Mouse (Mus musculus): ENCODE results near the gene Ap1b1. TPM values are rescaled to one million over a fixed set of nuclear protein-coding genes. Genes with fewer than 3 reads are reported as not detected.
A peak's percentile ranks its signal among the peaks of the same experiment; 100 is the strongest.

The Ap1b1 gene
- polyA plus RNA-seq, 1 experiment, result 99.1 TPM

- WGBS, result 76% methylated on average over 1 of the region's 1 CpGs
- TF ChIP-seq CTCF (IDR thresholded peaks at IDR 0.05; ENCODE audit: control insufficient read depth, insufficient read depth, low read length) (no peak), POLR2A (IDR thresholded peaks at IDR 0.05; ENCODE audit: borderline replicate concordance, control insufficient read depth, low read depth, low read length) (no peak)
- H3K4me1 ChIP-seq (ENCODE audit: control insufficient read depth, insufficient read depth, low read length), result peaks cover 5% of the 10 kb centered on the region
- no peak overlapping the region for H3K27ac ChIP-seq (ENCODE audit: control insufficient read depth, insufficient read depth, low read depth, low read length, poor library complexity)
- no peak overlapping the region for H3K4me3 ChIP-seq (replicated peaks; ENCODE audit: control insufficient read depth, low read depth, low read length)
Observed at GRCm38 (mm10) chr11:5007186-5007585, 20.6 kb downstream of the Ap1b1 start.

GRCm38 (mm10) chr11:5008867-5009266, 22.2 kb downstream of the Ap1b1 start:
- peak overlapping the region; percentile 77 for H3K27ac ChIP-seq (ENCODE audit: control insufficient read depth, insufficient read depth, low read depth, low read length, poor library complexity)
- 59% methylated on average over 3 of the region's 3 CpGs for WGBS
- TF ChIP-seq CTCF (IDR thresholded peaks at IDR 0.05; ENCODE audit: control insufficient read depth, insufficient read depth, low read length), result no peak
- TF ChIP-seq POLR2A (IDR thresholded peaks at IDR 0.05; ENCODE audit: borderline replicate concordance, control insufficient read depth, low read depth, low read length), result no peak
- H3K4me3 ChIP-seq (replicated peaks; ENCODE audit: control insufficient read depth, low read depth, low read length), result no peak overlapping the region
- H3K4me1 ChIP-seq (ENCODE audit: control insufficient read depth, insufficient read depth, low read length), result peaks cover 6% of the 10 kb centered on the region; the same call in 1 of the 2 replicates

GRCm38 (mm10) chr11:5009354-5010074, 22.9 kb downstream of the Ap1b1 start:
- WGBS, result 64% methylated on average over 3 of the region's 3 CpGs
- H3K27ac ChIP-seq (ENCODE audit: control insufficient read depth, insufficient read depth, low read depth, low read length, poor library complexity), result peak overlapping the region; percentile 4; the same call in 1 of the 2 replicates
- peak overlapping the region; percentile 42 for H3K4me3 ChIP-seq (replicated peaks; ENCODE audit: control insufficient read depth, low read depth, low read length)
- peaks cover 6% of the 10 kb centered on the region; the same call in 1 of the 2 replicates for H3K4me1 ChIP-seq (ENCODE audit: control insufficient read depth, insufficient read depth, low read length)
- no peak for TF ChIP-seq CTCF (IDR thresholded peaks at IDR 0.05; ENCODE audit: control insufficient read depth, insufficient read depth, low read length)
- no peak for TF ChIP-seq POLR2A (IDR thresholded peaks at IDR 0.05; ENCODE audit: borderline replicate concordance, control insufficient read depth, low read depth, low read length)

- TF ChIP-seq CTCF (IDR thresholded peaks at IDR 0.05; ENCODE audit: control insufficient read depth, insufficient read depth, low read length) (no peak), POLR2A (IDR thresholded peaks at IDR 0.05; ENCODE audit: borderline replicate concordance, control insufficient read depth, low read depth, low read length) (no peak)
- H3K4me1 ChIP-seq (ENCODE audit: control insufficient read depth, insufficient read depth, low read length), result peaks cover 6% of the 10 kb centered on the region; the same call in 1 of the 2 replicates
- WGBS, result 83% methylated on average over 1 of the region's 1 CpGs
- H3K4me3 ChIP-seq (replicated peaks; ENCODE audit: control insufficient read depth, low read depth, low read length), result peak overlapping the region; percentile 28
- H3K27ac ChIP-seq (ENCODE audit: control insufficient read depth, insufficient read depth, low read depth, low read length, poor library complexity), result peak overlapping the region; percentile 25; the same call in 1 of the 2 replicates
Observed at GRCm38 (mm10) chr11:5010205-5010604, 23.6 kb downstream of the Ap1b1 start.

GRCm38 (mm10) chr11:5011480-5011879, 24.9 kb downstream of the Ap1b1 start:
- Histone ChIP-seq H3K4me3 (replicated peaks; ENCODE audit: control insufficient read depth, low read depth, low read length) (no peak overlapping the region), H3K4me1 (ENCODE audit: control insufficient read depth, insufficient read depth, low read length) (peaks cover 6% of the 10 kb centered on the region; the same call in 1 of the 2 replicates), H3K27ac (ENCODE audit: control insufficient read depth, insufficient read depth, low read depth, low read length, poor library complexity) (no peak overlapping the region)
- WGBS, result 31% methylated on average over 1 of the region's 1 CpGs
- TF ChIP-seq POLR2A (IDR thresholded peaks at IDR 0.05; ENCODE audit: borderline replicate concordance, control insufficient read depth, low read depth, low read length) (no peak), CTCF (IDR thresholded peaks at IDR 0.05; ENCODE audit: control insufficient read depth, insufficient read depth, low read length) (no peak)

DNA sequence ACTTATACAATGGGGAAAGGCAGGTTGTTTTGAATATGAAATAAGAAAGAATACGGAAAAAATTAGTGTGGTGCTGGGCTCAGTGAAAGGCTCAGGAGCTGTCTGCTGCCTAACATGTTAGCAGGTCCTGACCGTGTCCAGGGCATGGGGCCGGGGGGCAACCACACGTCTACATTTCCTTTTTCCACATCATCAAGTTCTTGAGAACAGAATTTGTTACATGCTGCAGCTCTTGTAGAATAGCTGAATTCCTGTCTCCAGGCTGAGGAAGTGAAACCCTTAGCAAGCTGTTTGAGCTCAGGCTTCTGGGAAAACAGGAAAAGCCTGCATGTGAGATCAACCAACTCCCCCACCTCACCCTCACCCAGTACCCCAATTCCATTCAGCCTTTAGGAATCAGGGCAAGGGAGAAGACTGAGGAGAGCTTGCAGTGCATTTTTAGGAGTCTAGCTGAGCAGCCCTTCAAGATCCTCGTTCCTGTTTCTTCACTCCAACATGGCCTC, 25.6 kb downstream of the Ap1b1 start:
- H3K4me3 ChIP-seq (replicated peaks; ENCODE audit: control insufficient read depth, low read depth, low read length), result no peak overlapping the region
- 54% methylated on average over 5 of the region's 5 CpGs for WGBS
- H3K4me1 ChIP-seq (ENCODE audit: control insufficient read depth, insufficient read depth, low read length), result peaks cover 6% of the 10 kb centered on the region; the same call in 1 of the 2 replicates
- TF ChIP-seq CTCF (IDR thresholded peaks at IDR 0.05; ENCODE audit: control insufficient read depth, insufficient read depth, low read length), result no peak
- no peak for TF ChIP-seq POLR2A (IDR thresholded peaks at IDR 0.05; ENCODE audit: borderline replicate concordance, control insufficient read depth, low read depth, low read length)
- H3K27ac ChIP-seq (ENCODE audit: control insufficient read depth, insufficient read depth, low read depth, low read length, poor library complexity), result no peak overlapping the region

DNA sequence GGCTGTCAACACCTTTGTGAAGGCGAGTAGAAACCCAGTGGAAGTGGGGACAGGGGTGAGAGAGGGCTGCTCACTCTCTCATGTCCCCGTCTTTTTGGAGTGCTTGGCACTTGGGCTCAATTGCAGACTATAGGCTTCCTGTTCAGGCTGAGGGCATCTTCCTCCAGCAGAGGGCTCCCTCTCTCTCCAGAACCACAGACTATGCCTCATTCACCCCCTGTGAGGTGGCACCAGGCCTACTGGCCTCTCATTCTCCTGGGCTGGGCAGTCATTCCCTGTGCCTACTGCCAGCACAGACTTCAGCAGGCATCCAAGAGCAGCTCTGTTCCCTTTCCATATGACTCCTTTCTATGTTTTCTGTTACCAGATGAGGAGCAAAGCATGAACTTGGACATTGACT, 29.1 kb downstream of the Ap1b1 start:
- TF ChIP-seq CTCF (IDR thresholded peaks at IDR 0.05; ENCODE audit: control insufficient read depth, insufficient read depth, low read length) (peak; percentile 64), POLR2A (IDR thresholded peaks at IDR 0.05; ENCODE audit: borderline replicate concordance, control insufficient read depth, low read depth, low read length) (no peak)
- no peak overlapping the region for H3K4me3 ChIP-seq (replicated peaks; ENCODE audit: control insufficient read depth, low read depth, low read length)
- H3K4me1 ChIP-seq (ENCODE audit: control insufficient read depth, insufficient read depth, low read length), result peaks cover 5% of the 10 kb centered on the region; the same call in 1 of the 2 replicates
- 71% methylated on average over 2 of the region's 2 CpGs for WGBS
- no peak overlapping the region for H3K27ac ChIP-seq (ENCODE audit: control insufficient read depth, insufficient read depth, low read depth, low read length, poor library complexity)

- H3K27ac ChIP-seq (ENCODE audit: control insufficient read depth, insufficient read depth, low read depth, low read length, poor library complexity), result no peak overlapping the region
- TF ChIP-seq POLR2A (IDR thresholded peaks at IDR 0.05; ENCODE audit: borderline replicate concordance, control insufficient read depth, low read depth, low read length) (no peak), CTCF (IDR thresholded peaks at IDR 0.05; ENCODE audit: control insufficient read depth, insufficient read depth, low read length) (no peak)
- H3K4me3 ChIP-seq (replicated peaks; ENCODE audit: control insufficient read depth, low read depth, low read length), result no peak overlapping the region
- 86% methylated on average over 5 of the region's 5 CpGs for WGBS
- peaks cover 4% of the 10 kb centered on the region; the same call in 1 of the 2 replicates for H3K4me1 ChIP-seq (ENCODE audit: control insufficient read depth, insufficient read depth, low read length)
Observed at GRCm38 (mm10) chr11:5016286-5016685, 29.7 kb downstream of the Ap1b1 start.

All from bone marrow, adult 2 months (tissue).